Mouse (Mus musculus): ENCODE data around the gene Macrod2.
A peak's percentile ranks its signal among the peaks of the same experiment; 100 is the strongest.
"Not testable (repeated sequence)": the region's sequence is repeated elsewhere in the genome, so short reads cannot be mapped to it uniquely, and the experiment has no call there.

Macrod2 gene

GRCm38 (mm10) chr2:140698585-140698984, 303.5 kb downstream of the Macrod2 start:
- no peak for DNase-seq (ENCODE audit: low spot score in 2 of 2)

- DNase-seq (ENCODE audit: low spot score in 2 of 2): no peak
Measured at GRCm38 (mm10) chr2:140703377-140703776, 308.3 kb downstream of the Macrod2 start.

- DNase-seq (ENCODE audit: low spot score in 2 of 2): no peak
Measured at GRCm38 (mm10) chr2:140704146-140704545, 309.0 kb downstream of the Macrod2 start.

DNA sequence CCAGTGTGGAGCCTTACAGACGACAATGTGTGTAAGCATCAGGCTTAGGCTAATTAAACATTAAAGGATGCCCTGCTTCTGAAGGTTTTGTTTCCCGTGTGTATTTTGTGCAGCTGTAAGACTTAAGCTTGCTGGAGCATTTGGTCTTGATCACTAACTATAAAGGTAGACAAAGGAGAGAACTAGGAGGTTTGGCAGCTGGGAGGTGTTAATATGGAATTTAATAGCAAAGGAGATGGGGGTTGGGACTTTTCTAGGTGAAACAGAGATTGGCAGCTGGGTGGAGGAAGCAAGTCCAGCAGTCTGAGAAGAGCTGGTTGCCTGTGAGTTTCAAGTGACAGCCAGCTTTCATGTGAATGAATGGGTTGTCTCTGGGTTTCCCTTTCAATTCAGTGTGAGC, 310.2 kb downstream of the Macrod2 start:
- no peak for DNase-seq (ENCODE audit: low spot score in 2 of 2)

DNA sequence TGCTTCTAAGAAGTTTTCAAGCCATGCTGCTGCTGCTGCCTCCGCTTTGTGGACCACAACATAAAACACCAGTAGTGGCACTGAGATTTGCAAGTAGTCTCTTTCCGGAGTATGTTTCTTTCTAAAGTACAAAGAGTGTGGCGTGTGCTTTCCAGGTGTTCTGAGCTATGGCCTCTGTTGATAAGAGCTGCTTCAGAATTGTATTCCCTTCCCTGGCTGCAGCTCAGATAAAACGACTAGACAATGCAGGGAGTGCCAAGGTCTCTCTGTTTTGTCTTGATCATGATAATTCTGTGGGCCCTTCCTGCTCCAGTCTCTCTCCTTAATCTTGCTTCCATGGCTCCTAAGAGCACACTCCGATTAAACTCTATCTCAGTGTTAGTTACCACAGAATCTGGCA, 312.4 kb downstream of the Macrod2 start:
- no peak for DNase-seq (ENCODE audit: low spot score in 2 of 2)

DNA sequence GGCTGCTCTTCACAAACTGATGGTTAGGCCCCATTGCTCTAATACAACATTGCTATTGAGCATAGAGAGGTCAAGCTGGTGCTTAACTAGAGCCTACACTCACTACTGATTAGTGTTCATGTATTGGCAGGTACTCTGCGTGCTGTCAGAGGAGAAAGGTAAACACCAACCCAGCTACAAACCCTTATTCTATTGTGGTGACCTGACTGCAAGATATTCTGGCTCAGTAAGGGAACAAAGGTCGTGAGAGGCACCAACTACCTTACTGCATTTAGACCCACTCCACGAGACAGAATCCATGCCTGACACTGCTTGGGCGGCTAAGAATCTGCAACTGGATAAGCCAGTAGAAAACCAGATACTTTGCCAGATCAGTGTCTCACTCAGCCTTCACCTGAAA, 320.7 kb downstream of the Macrod2 start:
- no peak for DNase-seq (ENCODE audit: low spot score in 2 of 2)

DNA sequence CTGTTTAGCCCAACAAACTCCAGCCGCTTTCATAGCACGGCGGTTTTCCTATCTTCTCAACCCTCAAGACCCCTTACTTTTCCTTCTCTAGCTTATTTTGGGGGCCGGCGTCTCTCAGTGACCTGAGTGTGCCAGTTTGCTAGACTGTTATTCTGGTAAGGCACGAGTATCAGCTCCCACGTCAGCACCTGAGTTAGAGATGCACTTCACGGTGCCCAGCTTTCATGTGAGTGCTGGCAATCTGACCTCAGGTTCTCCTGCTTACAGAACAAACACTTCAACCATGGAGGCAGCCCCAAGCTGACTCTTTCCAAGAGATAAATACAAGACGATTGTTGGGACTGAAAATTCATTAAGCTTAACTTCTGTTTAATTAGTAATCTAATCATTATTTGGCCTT, 322.3 kb downstream of the Macrod2 start:
- DNase-seq (ENCODE audit: low spot score in 2 of 2): no peak

DNA sequence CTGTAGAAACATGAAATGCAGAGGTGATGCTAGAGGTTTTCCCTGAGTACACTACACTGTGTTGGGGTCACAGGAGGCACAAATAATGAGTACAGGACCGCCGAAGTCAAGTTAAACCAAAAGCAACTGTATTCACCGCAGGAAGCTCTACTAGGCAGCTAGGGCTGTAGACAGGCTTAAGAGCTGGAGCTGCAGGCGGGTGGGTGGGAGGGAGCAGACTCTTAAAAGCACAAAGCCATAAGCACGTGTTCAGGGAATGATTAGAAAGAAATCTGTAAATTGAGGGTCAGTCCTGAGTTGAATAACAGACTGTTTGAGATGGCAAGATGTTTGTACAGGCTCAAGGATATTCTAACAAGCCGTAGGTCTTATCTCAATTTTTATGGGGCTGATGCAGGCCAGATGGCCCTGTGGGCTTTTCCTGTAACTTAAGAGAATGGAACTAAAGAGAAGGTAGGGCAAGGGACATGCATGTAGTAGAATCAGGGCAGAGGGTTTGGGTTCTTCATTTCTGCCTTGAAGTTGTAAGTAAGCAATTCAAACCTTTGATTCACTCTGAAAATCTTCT, 337.6 kb downstream of the Macrod2 start:
- no peak for DNase-seq (ENCODE audit: low spot score in 2 of 2)

DNA sequence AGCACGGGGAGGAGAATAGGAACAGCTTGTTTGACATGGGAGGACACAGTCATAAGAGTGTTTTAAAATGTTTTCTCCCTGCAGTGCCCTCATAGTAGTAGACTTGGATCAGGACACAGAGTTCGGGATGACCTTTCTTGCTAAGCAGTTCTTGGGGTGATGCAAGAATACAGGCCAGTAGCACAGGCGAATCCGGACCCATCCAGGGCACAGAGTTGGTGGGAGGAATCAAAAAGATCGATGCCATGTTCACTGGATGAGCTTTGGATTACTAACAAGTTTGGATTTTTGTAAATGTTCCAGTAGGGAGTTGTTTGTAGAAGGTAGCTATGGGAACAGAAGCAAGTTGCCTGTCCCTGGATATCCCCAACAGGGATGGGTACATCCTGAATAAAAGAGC, 345.4 kb downstream of the Macrod2 start:
- DNase-seq (ENCODE audit: low spot score in 2 of 2): no peak

- not testable (repeated sequence) for DNase-seq (ENCODE audit: low spot score in 2 of 2)
Measured at GRCm38 (mm10) chr2:140742954-140743353, 347.8 kb downstream of the Macrod2 start.

DNA sequence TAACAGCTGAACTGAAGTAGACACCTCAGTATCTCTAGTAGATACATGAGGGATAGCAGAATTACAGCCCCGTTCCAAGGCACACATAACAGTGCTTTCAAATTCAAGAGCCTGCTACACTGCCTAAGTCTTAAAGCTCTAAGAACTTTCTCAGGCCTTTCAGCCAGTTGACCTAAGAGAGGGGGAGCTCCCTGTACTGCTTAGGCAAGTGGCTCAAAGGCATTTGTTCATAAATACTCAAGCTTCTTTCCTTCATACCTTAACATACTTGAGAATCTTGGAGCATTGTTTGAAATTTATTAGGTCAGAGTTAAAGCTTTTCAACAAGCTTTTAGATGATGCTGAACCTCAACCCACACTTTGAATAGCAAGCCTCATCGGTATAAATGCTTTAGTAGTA, 363.8 kb downstream of the Macrod2 start:
- DNase-seq (ENCODE audit: low spot score in 2 of 2): no peak

- DNase-seq (ENCODE audit: low spot score in 2 of 2): no peak
Measured at GRCm38 (mm10) chr2:140759732-140760131, 364.6 kb downstream of the Macrod2 start.

DNA sequence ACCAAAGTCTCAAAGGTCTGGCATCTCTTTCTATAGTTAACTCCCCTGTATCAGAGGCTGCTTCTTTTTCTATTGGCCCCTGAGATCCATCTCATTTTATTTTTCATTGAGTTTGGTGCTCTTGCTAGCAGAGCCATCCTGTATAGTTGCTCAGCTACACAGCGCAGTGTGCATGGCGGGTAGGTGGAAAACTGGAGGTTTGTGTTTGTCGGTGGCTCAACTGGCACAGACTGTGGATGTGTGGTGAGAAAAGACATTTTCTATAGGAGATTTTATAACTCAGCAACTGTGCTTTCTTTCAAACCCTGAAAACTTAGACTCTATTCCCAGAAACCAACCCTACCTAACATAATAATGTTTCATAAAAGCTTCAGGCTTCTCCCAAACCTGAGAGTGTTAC, 365.0 kb downstream of the Macrod2 start:
- peak; percentile 11 to 38 for DNase-seq (ENCODE audit: low spot score in 2 of 2)

DNA sequence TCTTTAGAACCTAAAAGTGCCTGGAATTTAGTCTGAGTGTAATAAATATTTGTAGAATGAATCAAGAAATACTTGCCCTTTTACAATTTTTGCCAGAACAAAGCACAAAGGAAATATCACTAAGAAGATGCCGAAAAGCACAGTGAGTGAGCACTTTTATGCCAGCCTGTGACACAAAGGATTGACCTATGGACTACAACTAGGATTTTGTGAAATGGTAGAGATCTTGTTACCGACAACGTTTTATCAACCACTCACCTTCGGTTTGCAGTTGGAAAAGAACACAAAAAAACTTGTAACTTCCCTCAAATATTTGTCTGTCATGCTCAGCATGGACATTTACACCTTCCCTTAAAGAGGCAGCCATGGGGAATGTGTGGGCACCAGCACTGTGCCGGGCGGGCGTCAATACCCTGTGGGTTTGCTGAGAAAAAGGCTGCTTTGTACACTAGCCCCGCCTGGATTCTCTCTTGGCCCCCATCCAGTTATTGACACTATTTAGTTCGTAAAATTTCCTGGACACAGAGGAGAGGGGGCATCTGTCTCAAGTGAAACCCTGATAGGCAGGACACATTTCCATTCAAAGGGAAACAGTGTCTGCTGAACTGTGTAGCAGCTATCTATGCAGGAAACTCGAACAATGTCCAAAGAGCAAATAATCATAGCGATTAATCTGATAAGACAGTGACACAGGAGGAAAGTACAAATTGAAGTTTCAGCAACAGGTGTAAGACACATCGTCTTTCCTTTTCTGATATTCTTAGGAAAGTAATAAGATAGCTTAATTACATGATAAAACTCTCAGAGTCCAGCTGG, 368.2 kb downstream of the Macrod2 start:
- no peak for DNase-seq (ENCODE audit: low spot score in 2 of 2)

DNA sequence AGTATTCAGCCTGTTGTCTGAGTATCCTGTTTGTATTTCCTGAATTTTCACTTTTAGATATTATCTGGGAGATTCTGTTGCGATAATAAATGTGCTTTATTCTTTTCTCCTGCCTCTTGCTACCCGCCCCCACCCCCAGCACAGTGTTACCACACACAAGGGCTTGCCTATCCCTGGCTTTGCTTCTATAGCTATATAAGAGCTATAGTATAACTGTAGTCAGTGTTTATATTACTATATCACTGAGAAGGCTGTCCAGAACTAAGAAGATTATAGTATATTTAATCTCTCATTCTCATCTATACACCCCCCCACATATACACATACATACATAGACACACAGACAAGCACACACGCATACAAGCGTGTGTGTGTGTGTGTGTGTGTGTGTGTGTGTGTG, 374.4 kb downstream of the Macrod2 start:
- no peak for DNase-seq (ENCODE audit: low spot score in 2 of 2)

DNA sequence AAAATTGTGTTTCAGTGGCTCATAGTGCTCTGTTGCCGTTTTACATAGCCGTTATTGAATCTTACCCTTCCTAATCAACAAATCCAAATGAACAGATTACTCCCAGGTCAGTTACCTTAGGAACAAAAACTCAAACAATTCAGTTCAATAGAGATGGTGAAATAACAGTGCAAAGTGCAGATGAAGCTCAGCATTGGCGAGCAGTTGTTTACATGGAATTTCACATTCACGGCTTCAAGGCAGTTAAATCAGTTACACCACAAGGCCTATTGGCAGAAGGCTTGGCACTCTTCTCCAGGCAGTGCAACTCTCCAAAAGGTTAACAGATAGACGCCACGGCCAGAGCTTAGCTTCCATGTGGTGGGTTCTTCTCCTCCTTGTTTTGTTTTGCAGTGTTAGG, 377.7 kb downstream of the Macrod2 start:
- DNase-seq (ENCODE audit: low spot score in 2 of 2): no peak

- DNase-seq (ENCODE audit: low spot score in 2 of 2): no peak
Measured at GRCm38 (mm10) chr2:140773456-140773855, 378.3 kb downstream of the Macrod2 start.

DNA sequence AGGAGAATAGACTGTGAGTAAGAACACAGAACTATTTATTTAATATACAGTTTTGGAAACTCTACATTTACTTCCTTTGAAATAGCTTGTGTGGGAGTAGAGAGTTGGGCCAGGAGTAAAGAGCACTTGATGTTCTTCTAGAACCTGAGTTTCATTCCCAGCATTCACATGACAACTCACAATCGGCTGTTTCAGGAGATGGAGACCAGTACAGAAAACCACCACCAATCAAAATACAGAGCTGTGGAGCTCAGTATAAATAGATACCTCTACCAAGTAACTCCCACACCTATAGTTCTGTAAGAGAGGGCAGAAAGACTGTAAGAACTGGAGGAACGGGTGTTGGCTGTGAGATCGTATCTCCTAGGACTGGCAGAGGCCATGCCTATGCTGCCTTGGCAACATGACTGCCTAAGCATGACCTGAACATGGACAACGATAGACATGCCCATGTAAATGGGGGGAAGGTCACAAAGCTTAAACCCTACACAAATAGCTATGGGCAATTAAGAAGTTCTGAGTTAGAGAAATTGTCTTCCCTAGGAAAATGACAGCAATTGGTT, 379.8 kb downstream of the Macrod2 start:
- no peak for DNase-seq (ENCODE audit: low spot score in 2 of 2)

DNA sequence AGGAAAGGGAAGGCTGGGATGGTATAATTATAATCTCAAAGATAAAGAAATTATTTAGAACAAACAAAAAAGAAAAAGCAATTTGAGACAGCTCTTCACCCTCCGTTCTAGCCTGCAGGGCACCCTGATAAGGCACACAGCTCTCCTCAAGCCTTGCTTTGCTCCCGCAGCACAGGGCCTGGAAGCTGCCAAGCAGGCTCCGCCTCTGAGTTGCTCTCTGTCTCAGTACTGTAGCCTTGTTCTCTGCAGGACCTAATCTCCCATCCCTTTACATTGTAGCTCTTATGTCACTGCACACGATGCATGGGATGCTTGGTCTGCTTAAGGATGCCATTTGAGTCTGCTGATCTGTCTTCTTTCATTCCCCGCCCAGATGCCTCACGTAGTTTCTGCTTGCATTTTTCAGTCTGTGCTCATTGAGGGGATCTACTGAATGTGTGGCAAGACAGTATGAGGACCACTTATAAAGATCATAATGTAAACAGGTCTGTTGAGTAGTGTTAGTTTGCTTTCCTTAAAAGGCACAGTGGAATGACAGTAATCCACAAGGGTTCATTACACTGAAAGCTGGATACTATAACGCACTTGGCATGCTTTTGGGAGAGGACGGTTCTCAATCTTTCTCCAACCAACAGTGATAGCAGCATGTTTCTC, 380.5 kb downstream of the Macrod2 start:
- no peak for DNase-seq (ENCODE audit: low spot score in 2 of 2)

DNA sequence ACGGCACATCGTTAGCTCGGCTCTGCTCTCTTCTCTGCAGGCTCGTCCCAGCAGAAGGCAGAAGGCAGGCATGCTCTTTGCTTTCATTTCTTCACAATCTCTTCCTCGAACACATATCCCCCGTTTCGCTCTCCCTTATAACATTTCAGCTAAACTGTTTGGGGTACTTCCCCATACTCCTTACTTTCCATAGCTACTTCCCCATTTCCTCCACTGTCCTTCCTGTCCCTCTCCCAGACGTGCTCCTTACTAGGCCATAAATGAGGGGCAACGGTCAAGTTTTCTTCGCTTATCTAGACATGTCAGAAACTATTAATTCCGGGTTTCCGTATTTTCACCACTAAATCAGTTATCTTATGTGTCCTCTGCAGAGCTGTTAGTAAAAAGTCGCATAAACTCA, 383.1 kb downstream of the Macrod2 start:
- no peak for DNase-seq (ENCODE audit: low spot score in 2 of 2)

- peak in 1 of 2 experiments; percentile 5 for DNase-seq (ENCODE audit: low spot score in 2 of 2)
Measured at GRCm38 (mm10) chr2:140783041-140783440, 387.9 kb downstream of the Macrod2 start.

GRCm38 (mm10) chr2:140784626-140785025, 389.5 kb downstream of the Macrod2 start:
- DNase-seq (ENCODE audit: low spot score in 2 of 2): no peak

GRCm38 (mm10) chr2:140790363-140790762, 395.3 kb downstream of the Macrod2 start:
- no peak for DNase-seq (ENCODE audit: low spot score in 2 of 2)

Measured in right cerebral cortex, postnatal 36 days (tissue).